Comparison of ENCODE assay signal across 7 mouse cellular contexts in the genomic region with DNA sequence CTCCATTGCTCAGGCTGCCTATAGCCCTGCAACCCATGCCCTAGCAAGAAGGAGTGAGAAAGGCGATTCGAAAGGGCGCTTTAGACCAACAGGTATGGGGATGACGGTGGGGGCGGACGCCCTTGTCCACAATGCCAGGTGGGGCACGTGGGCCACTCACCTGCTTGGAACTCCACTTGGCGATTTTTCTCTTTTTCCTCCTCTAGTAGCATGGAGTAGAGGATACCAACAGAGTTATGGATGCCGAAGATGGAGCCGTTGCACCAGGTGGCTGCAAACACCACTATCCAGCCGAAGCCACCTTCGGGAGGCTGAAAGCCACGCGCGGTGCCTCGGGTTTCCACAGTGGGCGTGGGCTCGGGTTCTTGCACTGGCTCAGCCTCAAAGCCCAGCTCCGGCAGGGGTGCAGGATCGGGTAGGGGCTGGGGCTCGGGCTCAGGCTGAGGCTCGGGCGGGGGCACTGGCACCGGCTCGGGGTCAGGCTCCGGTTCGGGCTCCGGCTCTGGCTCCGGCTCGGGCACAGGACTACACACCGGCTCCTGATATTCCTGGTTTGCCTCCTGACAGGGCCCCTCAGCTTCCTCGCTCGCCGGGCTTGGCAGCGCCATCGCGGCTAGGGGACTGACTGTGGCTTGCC. TPM values are rescaled to one million over a fixed set of nuclear protein-coding genes. Genes with fewer than 3 reads are reported as not detected.
DNase-seq lines count a peak whose midpoint lies in the region; ATAC-seq and TF ChIP-seq lines count a peak whose summit lies in the region.

No protein-coding gene starts in this region.

- H3K4me3 ChIP-seq in limb, embryonic 14.5 days (replicated peaks; ENCODE audit: low read length) = peak overlapping the region; percentile 53
- peak overlapping the region; percentile 46 for H3K4me3 ChIP-seq in neural tube, embryonic 11.5 days (ENCODE audit: low read depth, low read length)

- no peaks in the 10 kb centered on the region for H3K9me3 ChIP-seq in limb, embryonic 14.5 days (ENCODE audit: control insufficient read depth, low read length)
- no peaks in the 10 kb centered on the region for H3K9me3 ChIP-seq in neural tube, embryonic 11.5 days (ENCODE audit: control insufficient read depth, low read length)

- ATAC-seq in common myeloid progenitor, adult 5-6 weeks (replicated peaks; ENCODE audit: low read depth, poor library complexity, severe bottlenecking) = 0 out of 2 replicates have a peak, but pooled peaks have one; percentile 5
- peak; percentile 39 for ATAC-seq in limb, embryonic 14.5 days (ENCODE audit: low FRiP score, low read depth)
- ATAC-seq in neural tube, embryonic 11.5 days (ENCODE audit: insufficient read depth, low FRiP score, low TSS enrichment) = peak; percentile 22

- H3K27me3 ChIP-seq in limb, embryonic 14.5 days (ENCODE audit: control insufficient read depth, insufficient read depth, low read length) = no peaks in the 10 kb centered on the region
- peaks cover 32% of the 10 kb centered on the region for H3K27me3 ChIP-seq in neural tube, embryonic 11.5 days (ENCODE audit: control insufficient read depth, insufficient read depth, low read length)

- H3K27ac ChIP-seq in limb, embryonic 14.5 days (replicated peaks; ENCODE audit: low read depth, low read length) = peak overlapping the region; percentile 90
- H3K27ac ChIP-seq in neural tube, embryonic 11.5 days (ENCODE audit: low read depth, low read length) = 0 out of 2 replicates have a peak overlapping the region, but pooled peaks have one; percentile 49

- peak overlapping the region; percentile 65 for H3K4me2 ChIP-seq in limb, embryonic 14.5 days (replicated peaks; ENCODE audit: low read depth, low read length, severe bottlenecking)
- H3K4me2 ChIP-seq in neural tube, embryonic 11.5 days (ENCODE audit: low read depth) = peak overlapping the region; percentile 58

- WGBS in limb, embryonic 14.5 days = 30% methylated on average over 26 of the region's 37 CpGs
- WGBS in neural tube, embryonic 11.5 days = 21% methylated on average over 27 of the region's 37 CpGs

- H3K9ac ChIP-seq in limb, embryonic 14.5 days (ENCODE audit: low read depth, low read length, severe bottlenecking) = peak overlapping the region; percentile 65
- H3K9ac ChIP-seq in neural tube, embryonic 11.5 days (ENCODE audit: low read length) = peak overlapping the region; percentile 57

- no peaks in the 10 kb centered on the region for H3K36me3 ChIP-seq in limb, embryonic 14.5 days (ENCODE audit: control insufficient read depth, insufficient read depth, low read length)
- no peaks in the 10 kb centered on the region for H3K36me3 ChIP-seq in neural tube, embryonic 11.5 days (ENCODE audit: control insufficient read depth, insufficient read depth, low read length)

- TF ChIP-seq POLR2A in limb, embryonic 14.5 days (IDR thresholded peaks at IDR 0.05; ENCODE audit: borderline replicate concordance, extremely low read depth, insufficient read depth, insufficient read length) = no peak

- DNase-seq in lung, adult 18-20 months = peak; percentile 16 to 21
- DNase-seq in lung, postnatal 36 days = no peak
- peak; percentile 2 for DNase-seq in forelimb bud, embryonic 11.5 days (ENCODE audit: low read depth, low spot score)
- no peak for DNase-seq in limb, embryonic 14.5 days (ENCODE audit: low spot score)
- DNase-seq in neural tube, embryonic 11.5 days (ENCODE audit: low spot score) = no peak
- DNase-seq in spleen, postnatal 36 days (ENCODE audit: low spot score in 2 of 2) = no peak

- H3K4me1 ChIP-seq in limb, embryonic 14.5 days (ENCODE audit: control insufficient read depth, insufficient read depth, low read length) = peaks cover 4% of the 10 kb centered on the region
- no peaks in the 10 kb centered on the region for H3K4me1 ChIP-seq in neural tube, embryonic 11.5 days (ENCODE audit: control insufficient read depth, insufficient read depth, low read length)

RNA-seq across cellular contexts. Expression of a gene that starts 0.5 kb away (rescaled TPM):
- total RNA-seq in common myeloid progenitor, adult 5-6 weeks (2017) = 0.18 and 0.44 TPM in 2 replicates
- polyA plus RNA-seq in limb, embryonic 14.5 days (2012; rRNA removed) = 44.1 and 70.7 TPM in 2 replicates
- polyA plus RNA-seq in limb, embryonic 14.5 days (2014; fragmentation: Nextera tagmentation; extraction: Ambion mirVana) = 49.6 and 53.3 TPM in 2 replicates
- 15.5 and 16.3 TPM in 2 replicates for polyA plus RNA-seq in neural tube, embryonic 11.5 days (2014; fragmentation: Nextera tagmentation; extraction: Ambion mirVana)

Comparison
In these comparisons a context has a peak if more than half of its experiments do, and no peak if none do; other contexts are left out.
1. DNase-seq: peak in lung, adult 18-20 months (2 of 2) and forelimb bud, embryonic 11.5 days (single experiment); none in lung, postnatal 36 days (single experiment), limb, embryonic 14.5 days (single experiment), neural tube, embryonic 11.5 days (single experiment) and spleen, postnatal 36 days (0 of 2).
2. Peak in every context shown above with its lines, with median percentiles within 50 percentile points of each other: ATAC-seq.